Mouse (Mus musculus): Measurements from ENCODE around the gene Zfp593. TPM values are rescaled to one million over a fixed set of nuclear protein-coding genes. Genes with fewer than 3 reads are reported as not detected.
"Not testable (repeated sequence)": the region's sequence is repeated elsewhere in the genome, so short reads cannot be mapped to it uniquely, and the experiment has no call there.

Zfp593 gene
- polyA plus RNA-seq, 1 experiment from 2014 or later = 4.0 TPM

- H3K27me3 ChIP-seq (ENCODE audit: control insufficient read depth, insufficient read depth, low read depth, low read length) = no peaks in the 10 kb centered on the region
- no peaks in the 10 kb centered on the region for H3K9me3 ChIP-seq (replicated peaks; ENCODE audit: control insufficient read depth, low read length)
- peak; percentile 14 for ATAC-seq (ENCODE audit: low read depth)
- H3K4me1 ChIP-seq (ENCODE audit: control insufficient read depth, low read depth, low read length) = peaks cover 27% of the 10 kb centered on the region
- peak overlapping the region; percentile 98 for H3K4me3 ChIP-seq (ENCODE audit: low read depth, low read length)
- H3K27ac ChIP-seq (ENCODE audit: low read length) = peak overlapping the region; percentile 99
- H3K36me3 ChIP-seq (ENCODE audit: control insufficient read depth, insufficient read depth) = peaks cover 22% of the 10 kb centered on the region
- H3K9ac ChIP-seq (ENCODE audit: low read depth, low read length) = peak overlapping the region; percentile 98
- peak overlapping the region; percentile 62 for H3K4me2 ChIP-seq (ENCODE audit: low read depth, low read length)
- WGBS (ENCODE audit: insufficient replicate concordance) = under 1% methylated on average over 59 of the region's 59 CpGs
Observed at GRCm38 (mm10) chr4:134286226-134287167, 41.1 kb upstream of the Zfp593 start.

GRCm38 (mm10) chr4:134284942-134285341 lies 39.5 kb upstream of the Zfp593 start:
- no peak for ATAC-seq (ENCODE audit: low read depth)
- Histone ChIP-seq H3K27me3 (ENCODE audit: control insufficient read depth, insufficient read depth, low read depth, low read length) (no peaks in the 10 kb centered on the region), H3K9me3 (replicated peaks; ENCODE audit: control insufficient read depth, low read length) (no peaks in the 10 kb centered on the region), H3K4me3 (ENCODE audit: low read depth, low read length) (no peak overlapping the region; the same call in 1 of the 2 replicates), H3K27ac (ENCODE audit: low read length) (peak overlapping the region; percentile 65), H3K36me3 (ENCODE audit: control insufficient read depth, insufficient read depth) (peaks cover 26% of the 10 kb centered on the region), H3K9ac (ENCODE audit: low read depth, low read length) (peak overlapping the region; percentile 98), H3K4me2 (ENCODE audit: low read depth, low read length) (peak overlapping the region; percentile 62), H3K4me1 (ENCODE audit: control insufficient read depth, low read depth, low read length) (peaks cover 27% of the 10 kb centered on the region)
- WGBS (ENCODE audit: insufficient replicate concordance) = 26% methylated on average over 2 of the region's 2 CpGs

GRCm38 (mm10) chr4:134273417-134274345 lies 28.3 kb upstream of the Zfp593 start:
- Histone ChIP-seq H3K9me3 (replicated peaks; ENCODE audit: control insufficient read depth, low read length) (no peaks in the 10 kb centered on the region), H3K4me2 (ENCODE audit: low read depth, low read length) (peak overlapping the region; percentile 70), H3K27me3 (ENCODE audit: control insufficient read depth, insufficient read depth, low read depth, low read length) (no peaks in the 10 kb centered on the region), H3K4me1 (ENCODE audit: control insufficient read depth, low read depth, low read length) (peaks cover 20% of the 10 kb centered on the region), H3K36me3 (ENCODE audit: control insufficient read depth, insufficient read depth) (peaks cover 20% of the 10 kb centered on the region), H3K27ac (ENCODE audit: low read length) (peak overlapping the region; percentile 90), H3K9ac (ENCODE audit: low read depth, low read length) (peak overlapping the region; percentile 54), H3K4me3 (ENCODE audit: low read depth, low read length) (peak overlapping the region; percentile 44)
- peak; percentile 93 for ATAC-seq (ENCODE audit: low read depth)
- 1% methylated on average over 14 of the region's 14 CpGs for WGBS (ENCODE audit: insufficient replicate concordance)

GRCm38 (mm10) chr4:134272731-134273416 lies 27.5 kb upstream of the Zfp593 start:
- peak overlapping the region; percentile 70 for H3K4me2 ChIP-seq (ENCODE audit: low read depth, low read length)
- 13% methylated on average over 13 of the region's 13 CpGs for WGBS (ENCODE audit: insufficient replicate concordance)
- H3K36me3 ChIP-seq (ENCODE audit: control insufficient read depth, insufficient read depth) = peaks cover 14% of the 10 kb centered on the region
- peak overlapping the region; percentile 90 for H3K27ac ChIP-seq (ENCODE audit: low read length)
- H3K9ac ChIP-seq (ENCODE audit: low read depth, low read length) = peak overlapping the region; percentile 54
- peak; percentile 51 for ATAC-seq (ENCODE audit: low read depth)
- H3K4me3 ChIP-seq (ENCODE audit: low read depth, low read length) = peak overlapping the region; percentile 44
- no peaks in the 10 kb centered on the region for H3K9me3 ChIP-seq (replicated peaks; ENCODE audit: control insufficient read depth, low read length)
- peaks cover 20% of the 10 kb centered on the region for H3K4me1 ChIP-seq (ENCODE audit: control insufficient read depth, low read depth, low read length)
- no peaks in the 10 kb centered on the region for H3K27me3 ChIP-seq (ENCODE audit: control insufficient read depth, insufficient read depth, low read depth, low read length)

GRCm38 (mm10) chr4:134271979-134272378 lies 26.6 kb upstream of the Zfp593 start:
- no peak overlapping the region for H3K4me2 ChIP-seq (ENCODE audit: low read depth, low read length)
- 63% methylated on average over 7 of the region's 7 CpGs for WGBS (ENCODE audit: insufficient replicate concordance)
- no peak for ATAC-seq (ENCODE audit: low read depth)

GRCm38 (mm10) chr4:134269622-134270021 lies 24.2 kb upstream of the Zfp593 start:
- H3K4me1 ChIP-seq (ENCODE audit: control insufficient read depth, low read depth, low read length) = peaks cover 20% of the 10 kb centered on the region
- H3K9me3 ChIP-seq (replicated peaks; ENCODE audit: control insufficient read depth, low read length); H3K27me3 ChIP-seq (ENCODE audit: control insufficient read depth, insufficient read depth, low read depth, low read length); H3K9ac ChIP-seq (ENCODE audit: low read depth, low read length); H3K4me2 ChIP-seq (ENCODE audit: low read depth, low read length); H3K27ac ChIP-seq (ENCODE audit: low read length); H3K36me3 ChIP-seq (ENCODE audit: control insufficient read depth, insufficient read depth); H3K4me3 ChIP-seq (ENCODE audit: low read depth, low read length); ATAC-seq (ENCODE audit: low read depth): not testable (repeated sequence)

More at GRCm38 (mm10) chr4:134271979-134272378, 26.6 kb upstream of the Zfp593 start:
- Histone ChIP-seq H3K9me3 (replicated peaks; ENCODE audit: control insufficient read depth, low read length) (no peaks in the 10 kb centered on the region), H3K4me3 (ENCODE audit: low read depth, low read length) (no peak overlapping the region), H3K9ac (ENCODE audit: low read depth, low read length) (no peak overlapping the region), H3K4me1 (ENCODE audit: control insufficient read depth, low read depth, low read length) (peaks cover 20% of the 10 kb centered on the region), H3K27ac (ENCODE audit: low read length) (no peak overlapping the region), H3K27me3 (ENCODE audit: control insufficient read depth, insufficient read depth, low read depth, low read length) (no peaks in the 10 kb centered on the region), H3K36me3 (ENCODE audit: control insufficient read depth, insufficient read depth) (peaks cover 8% of the 10 kb centered on the region)

GRCm38 (mm10) chr4:134268102-134268655 lies 22.8 kb upstream of the Zfp593 start:
- ATAC-seq (ENCODE audit: low read depth) = no peak
- no peaks in the 10 kb centered on the region; the same call in 1 of the 2 replicates for H3K9me3 ChIP-seq (replicated peaks; ENCODE audit: control insufficient read depth, low read length)
- no peaks in the 10 kb centered on the region for H3K36me3 ChIP-seq (ENCODE audit: control insufficient read depth, insufficient read depth)
- 66% methylated on average over 19 of the region's 19 CpGs for WGBS (ENCODE audit: insufficient replicate concordance)
- H3K4me1 ChIP-seq (ENCODE audit: control insufficient read depth, low read depth, low read length) = peaks cover 10% of the 10 kb centered on the region
- no peak overlapping the region for H3K27ac ChIP-seq (ENCODE audit: low read length)
- H3K27me3 ChIP-seq (ENCODE audit: control insufficient read depth, insufficient read depth, low read depth, low read length) = no peaks in the 10 kb centered on the region
- no peak overlapping the region for H3K4me2 ChIP-seq (ENCODE audit: low read depth, low read length)
- H3K4me3 ChIP-seq (ENCODE audit: low read depth, low read length) = no peak overlapping the region
- no peak overlapping the region for H3K9ac ChIP-seq (ENCODE audit: low read depth, low read length)

GRCm38 (mm10) chr4:134265860-134266585 lies 20.6 kb upstream of the Zfp593 start:
- H3K27ac ChIP-seq (ENCODE audit: low read length) = no peak overlapping the region
- H3K4me3 ChIP-seq (ENCODE audit: low read depth, low read length) = no peak overlapping the region
- WGBS (ENCODE audit: insufficient replicate concordance) = 51% methylated on average over 9 of the region's 9 CpGs
- no peaks in the 10 kb centered on the region for H3K27me3 ChIP-seq (ENCODE audit: control insufficient read depth, insufficient read depth, low read depth, low read length)
- no peaks in the 10 kb centered on the region for H3K36me3 ChIP-seq (ENCODE audit: control insufficient read depth, insufficient read depth)
- no peak for ATAC-seq (ENCODE audit: low read depth)
- H3K4me1 ChIP-seq (ENCODE audit: control insufficient read depth, low read depth, low read length) = no peaks in the 10 kb centered on the region
- no peaks in the 10 kb centered on the region; the same call in 1 of the 2 replicates for H3K9me3 ChIP-seq (replicated peaks; ENCODE audit: control insufficient read depth, low read length)
- H3K9ac ChIP-seq (ENCODE audit: low read depth, low read length) = no peak overlapping the region
- H3K4me2 ChIP-seq (ENCODE audit: low read depth, low read length) = no peak overlapping the region

Data from liver, embryonic 16.5 days (tissue).